Mouse (Mus musculus): Measurements from ENCODE around the gene Arsa.
"Not testable (repeated sequence)": the region's sequence is repeated elsewhere in the genome, so short reads cannot be mapped to it uniquely, and the experiment has no call there.

GRCm38 (mm10) chr15:89430771-89431170, 46.5 kb downstream of the Arsa start:
- not testable (repeated sequence) for TF ChIP-seq CTCF (IDR thresholded peaks at IDR 0.05; ENCODE audit: insufficient read depth, low read length); POLR2A (IDR thresholded peaks at IDR 0.05; ENCODE audit: borderline replicate concordance, extremely low read depth, low read depth, low read length)
